Mouse (Mus musculus) adrenal gland, adult 18-20 months (tissue): ENCODE results near the gene Ank3. TPM values are rescaled to one million over a fixed set of nuclear protein-coding genes. Genes with fewer than 3 reads are reported as not detected.

ENCODE experiments used
- DNase-seq, 2 experiments: peaks; one replicate each; pipeline ENCODE4 v3.0.0; 2021 to 2022; ENCODE audit warnings: low spot score in 2 of 2
- total RNA-seq, 2 experiments: library from RNA; stranded (reverse); gene quantifications; 1 replicate in 1 of 2; 2 replicates in 1 of 2; pipeline ENCODE4 v1.2.3; 2021

Ank3 gene
- total RNA-seq, 2 experiments from 2014 or later, result 10.1 to 11.7 TPM

GRCm38 (mm10) chr10:69535123-69535930 lies 136.8 kb downstream of the Ank3 start:
- no peak for DNase-seq

GRCm38 (mm10) chr10:69535931-69536200 lies 137.3 kb downstream of the Ank3 start:
- no peak for DNase-seq

GRCm38 (mm10) chr10:69536372-69537075 lies 138.0 kb downstream of the Ank3 start:
- DNase-seq, result no peak

- DNase-seq, result no peak
Measured at GRCm38 (mm10) chr10:69538236-69538635, 139.7 kb downstream of the Ank3 start.

GRCm38 (mm10) chr10:69542439-69542838 lies 143.9 kb downstream of the Ank3 start:
- DNase-seq, result no peak

- DNase-seq, result no peak
Measured at GRCm38 (mm10) chr10:69543876-69544620, 145.5 kb downstream of the Ank3 start.

GRCm38 (mm10) chr10:69544653-69545052 lies 146.1 kb downstream of the Ank3 start:
- no peak for DNase-seq

GRCm38 (mm10) chr10:69545936-69546335 lies 147.4 kb downstream of the Ank3 start:
- no peak for DNase-seq

- DNase-seq, result no peak
Measured at GRCm38 (mm10) chr10:69546643-69547042, 148.1 kb downstream of the Ank3 start.

GRCm38 (mm10) chr10:69548771-69549170 lies 150.2 kb downstream of the Ank3 start:
- DNase-seq, result no peak

- no peak for DNase-seq
Measured at GRCm38 (mm10) chr10:69549221-69549620, 150.6 kb downstream of the Ank3 start.

- DNase-seq, result no peak
Measured at GRCm38 (mm10) chr10:69550824-69551223, 152.3 kb downstream of the Ank3 start.

GRCm38 (mm10) chr10:69553091-69553490 lies 154.5 kb downstream of the Ank3 start:
- no peak for DNase-seq

- no peak for DNase-seq
Measured at GRCm38 (mm10) chr10:69555592-69555991, 157.0 kb downstream of the Ank3 start.

GRCm38 (mm10) chr10:69556278-69556677 lies 157.7 kb downstream of the Ank3 start:
- no peak for DNase-seq

GRCm38 (mm10) chr10:69560237-69560636 lies 161.7 kb downstream of the Ank3 start:
- DNase-seq, result no peak

- DNase-seq, result no peak
Measured at GRCm38 (mm10) chr10:69562931-69563330, 164.4 kb downstream of the Ank3 start.

GRCm38 (mm10) chr10:69565052-69565451 lies 166.5 kb downstream of the Ank3 start:
- no peak for DNase-seq

GRCm38 (mm10) chr10:69568976-69569375 lies 170.4 kb downstream of the Ank3 start:
- DNase-seq, result no peak

- DNase-seq, result no peak
Measured at GRCm38 (mm10) chr10:69569740-69570139, 171.2 kb downstream of the Ank3 start.

- no peak for DNase-seq
Measured at GRCm38 (mm10) chr10:69570466-69571288, 172.1 kb downstream of the Ank3 start.
